Mouse (Mus musculus) liver, postnatal 0 days (tissue): ENCODE data around the gene Cand2.

Experiments
- CTCF ChIP-seq: sonication (generic); IDR thresholded peaks from 2 replicates; pipeline ENCODE4 v1.5.1; 2016; ENCODE audit warnings: antibody characterized with exemption, low read depth
- EP300 ChIP-seq: IDR thresholded peaks from 2 replicates; pipeline ENCODE4 v1.6.1; 2016; ENCODE audit warnings: antibody characterized with exemption, low read depth, mild to moderate bottlenecking

GRCm38 (mm10) chr6:115782781-115783180, 8.4 kb downstream of the Cand2 start:
- TF ChIP-seq CTCF (no peak), EP300 (no peak)
